28 mouse cellular contexts compared by ENCODE assay signal in genomic region chr2:26668746-26669145, GRCm38 (mm10). TPM values are rescaled to one million over a fixed set of nuclear protein-coding genes. Genes with fewer than 3 reads are reported as not detected.
DNase-seq lines count a peak whose midpoint lies in the region; ATAC-seq and TF ChIP-seq lines count a peak whose summit lies in the region.
"Had no signal": no experiment of that assay in that cellular context is flagged by ENCODE, and none has a peak within 500 bp of the region (broad histone marks: within the 10 kb centered on the region; RNA-seq: fewer than 3 reads in every experiment).

No protein-coding gene starts in this region.

- peak; percentile 79 for ATAC-seq in megakaryocyte, adult 5-6 weeks (ENCODE audit: poor library complexity, severe bottlenecking)
- ATAC-seq in forebrain, embryonic 11.5 days (replicated peaks; ENCODE audit: low FRiP score), result no peak
- ATAC-seq: forebrain, embryonic 14.5 days; hindbrain, embryonic 16.5 days had no signal

- H3K4me3 ChIP-seq in liver, adult 2 months (ENCODE audit: insufficient read depth, low read depth, low read length), result no peak overlapping the region
- no peak overlapping the region for H3K4me3 ChIP-seq in forebrain, embryonic 11.5 days (ENCODE audit: low read depth, low read length)
- H3K4me3 ChIP-seq: erythroblast, embryonic 14.5 days; heart, embryonic 12.5 days; liver, embryonic 13.5 days; neural tube, embryonic 15.5 days had no signal

- DNase-seq in liver, adult 2 months (ENCODE audit: extremely low read depth, low read depth, low spot score), result peak; percentile 2
- no peak for DNase-seq in liver
- peak; percentile 76 for DNase-seq in T-cell, adult 2 months (ENCODE audit: low spot score)
- DNase-seq in thymus, postnatal 14 days, result peak; percentile 30
- DNase-seq in frontal cortex, postnatal 25 days (ENCODE audit: low spot score in 2 of 2), result no peak
- no peak for DNase-seq in forebrain, embryonic 11.5 days (ENCODE audit: low spot score)
- no peak for DNase-seq in gastrocnemius, postnatal 14 days
- DNase-seq: adrenal gland, adult 8-10 months; cerebellum, adult 9-11 months; kidney, adult 11 months; liver, embryonic 13.5 days; lung, embryonic 14.5 days; midbrain, embryonic 14.5 days; right cerebral cortex, postnatal 25 days had no signal

- no peaks in the 10 kb centered on the region for H3K4me1 ChIP-seq in liver, adult 2 months (ENCODE audit: control insufficient read depth, insufficient read depth, low read length)
- no peaks in the 10 kb centered on the region for H3K4me1 ChIP-seq in forebrain, embryonic 11.5 days (replicated peaks; ENCODE audit: control insufficient read depth, insufficient read depth, low read length)
- H3K4me1 ChIP-seq: heart, embryonic 12.5 days; liver, embryonic 13.5 days; neural tube, embryonic 15.5 days had no signal

- H3K9ac ChIP-seq in liver, adult 2 months (ENCODE audit: low read depth, low read length), result no peak overlapping the region
- no peak overlapping the region for H3K9ac ChIP-seq in forebrain, embryonic 11.5 days (ENCODE audit: low read length)
- H3K9ac ChIP-seq: heart, embryonic 12.5 days; liver, embryonic 13.5 days; lung, embryonic 14.5 days; neural tube, embryonic 15.5 days had no signal

- H3K27ac ChIP-seq in liver, adult 2 months (replicated peaks; ENCODE audit: insufficient read depth, low read depth, low read length), result no peak overlapping the region
- no peak overlapping the region for H3K27ac ChIP-seq in forebrain, embryonic 11.5 days (ENCODE audit: low read depth, low read length)
- H3K27ac ChIP-seq: liver, embryonic 13.5 days; neural tube, embryonic 15.5 days had no signal

- no peaks in the 10 kb centered on the region for H3K36me3 ChIP-seq in liver, adult 2 months (ENCODE audit: control insufficient read depth, insufficient read depth, low read length)
- H3K36me3 ChIP-seq in forebrain, embryonic 11.5 days (ENCODE audit: control insufficient read depth, insufficient read depth, low read length), result no peaks in the 10 kb centered on the region
- H3K36me3 ChIP-seq: heart, embryonic 12.5 days; liver, embryonic 13.5 days; neural tube, embryonic 15.5 days had no signal

- no peaks in the 10 kb centered on the region for H3K79me2 ChIP-seq in liver, adult 2 months (ENCODE audit: control insufficient read depth, insufficient read depth, low read length)

- H3K27me3 ChIP-seq in liver, adult 2 months (ENCODE audit: control insufficient read depth, insufficient read depth, low read length), result no peaks in the 10 kb centered on the region
- H3K27me3 ChIP-seq in forebrain, embryonic 11.5 days (ENCODE audit: control insufficient read depth, insufficient read depth, low read length), result no peaks in the 10 kb centered on the region
- H3K27me3 ChIP-seq: heart, embryonic 12.5 days; liver, embryonic 13.5 days; neural tube, embryonic 15.5 days had no signal

- no peaks in the 10 kb centered on the region for H3K9me3 ChIP-seq in forebrain, embryonic 11.5 days (ENCODE audit: control insufficient read depth, low read length)
- H3K9me3 ChIP-seq: heart, embryonic 12.5 days; liver, embryonic 13.5 days; neural tube, embryonic 15.5 days had no signal

- H3K4me2 ChIP-seq in forebrain, embryonic 11.5 days (ENCODE audit: low read depth, low read length, severe bottlenecking), result no peak overlapping the region
- H3K4me2 ChIP-seq: heart, embryonic 12.5 days; liver, embryonic 13.5 days; lung, embryonic 14.5 days; neural tube, embryonic 15.5 days had no signal

- intact Hi-C loops in gastrocnemius, postnatal 14 days (cut with DNase I; ENCODE audit: low total_unique reads), result no loop called here

- no peak for TF ChIP-seq POLR2A in liver, adult 2 months (IDR thresholded peaks at IDR 0.05; ENCODE audit: extremely low read depth, insufficient read depth, low read length)

- TF ChIP-seq CTCF in liver, adult 2 months (IDR thresholded peaks at IDR 0.05; ENCODE audit: low read depth, low read length), result no peak

RNA-seq across cellular contexts. Expression of gene Lcn4, which starts 2.3 kb away (rescaled TPM):
- total RNA-seq in liver, adult 2 months (2014; rRNA removed), result not detected in 2 replicates
- polyA plus RNA-seq in liver, adult 2 months (2012; rRNA removed), result not detected in 2 replicates
- total RNA-seq in megakaryocyte, adult 5-6 weeks (2015), result 0.96 TPM in 1 of 2 replicates, not detected in the other
- total RNA-seq in megakaryocyte, adult 5-6 weeks (2017), result not detected in 2 replicates
- polyA plus RNA-seq in forebrain, embryonic 11.5 days (2014; fragmentation: Nextera tagmentation; extraction: Ambion mirVana), result not detected in 2 replicates
- total RNA-seq in gastrocnemius, postnatal 14 days (2021), result not detected
- total RNA-seq: adrenal gland, adult 8-10 months; gastrocnemius, postnatal 4 days; heart, postnatal 25 days; layer of hippocampus, postnatal 10 days; left cerebral cortex, adult 8-10 months had no signal
- polyA plus RNA-seq: brain, embryonic 14.5 days; embryonic facial prominence, embryonic 11.5 days; erythroblast, embryonic 14.5 days; forebrain, embryonic 14.5 days; heart, embryonic 12.5 days; hindbrain, embryonic 16.5 days; kidney, embryonic 16.5 days; limb, embryonic 11.5 days; liver, embryonic 13.5 days; lung, embryonic 14.5 days; midbrain, embryonic 14.5 days; neural tube, embryonic 15.5 days had no signal

RNA-seq across cellular contexts. Expression of gene Fam69b, which starts 40.5 kb away (rescaled TPM):
- 0.09 and 0.13 TPM in 2 replicates for total RNA-seq in liver, adult 2 months (2014; rRNA removed)
- 0.41 and 0.60 TPM in 2 replicates for polyA plus RNA-seq in liver, adult 2 months (2012; rRNA removed)
- 0.33 TPM in 1 of 2 replicates, not detected in the other for total RNA-seq in megakaryocyte, adult 5-6 weeks (2015)
- 0.11 and 0.33 TPM in 2 replicates for total RNA-seq in megakaryocyte, adult 5-6 weeks (2017)
- polyA plus RNA-seq in forebrain, embryonic 11.5 days (2014; fragmentation: Nextera tagmentation; extraction: Ambion mirVana), result 49.8 and 63.8 TPM in 2 replicates
- total RNA-seq in gastrocnemius, postnatal 14 days (2021), result 1 to 10 TPM; 1.4 to 3.1 TPM
- polyA plus RNA-seq: erythroblast, embryonic 14.5 days had no signal

Comparison
In these comparisons a context has a peak if more than half of its experiments do, and no peak if none do; other contexts are left out.
1. DNase-seq: peak in liver, adult 2 months (single experiment), T-cell, adult 2 months (single experiment) and thymus, postnatal 14 days (single experiment); none in liver (single experiment), frontal cortex, postnatal 25 days (0 of 2), forebrain, embryonic 11.5 days (single experiment) and gastrocnemius, postnatal 14 days (single experiment).